Mouse (Mus musculus): ENCODE data around the gene Ptpn11.
"Not testable (repeated sequence)": the region's sequence is repeated elsewhere in the genome, so short reads cannot be mapped to it uniquely, and the experiment has no call there.

The Ptpn11 gene

DNA sequence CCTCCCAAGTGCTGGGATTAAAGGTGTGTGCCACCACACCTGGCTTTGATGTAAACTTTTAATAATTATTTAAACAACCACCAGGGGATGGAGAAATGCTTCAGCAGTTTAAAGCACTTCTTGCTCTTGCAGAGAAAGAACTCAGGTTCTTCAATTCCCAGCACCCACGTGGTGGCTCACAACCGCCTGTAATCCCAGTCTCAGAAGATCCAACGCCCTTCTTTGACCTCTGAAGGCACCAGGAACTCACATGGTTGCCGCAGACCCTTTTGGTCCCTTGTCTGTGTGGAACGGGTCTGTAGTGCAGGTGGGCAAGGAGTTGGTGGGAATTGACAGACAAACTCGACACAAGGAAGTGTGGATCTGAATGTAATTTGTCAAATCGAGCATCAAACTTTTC, 23.5 kb upstream of the Ptpn11 start:
- DNase-seq (ENCODE audit: low read depth, low spot score): no peak

DNA sequence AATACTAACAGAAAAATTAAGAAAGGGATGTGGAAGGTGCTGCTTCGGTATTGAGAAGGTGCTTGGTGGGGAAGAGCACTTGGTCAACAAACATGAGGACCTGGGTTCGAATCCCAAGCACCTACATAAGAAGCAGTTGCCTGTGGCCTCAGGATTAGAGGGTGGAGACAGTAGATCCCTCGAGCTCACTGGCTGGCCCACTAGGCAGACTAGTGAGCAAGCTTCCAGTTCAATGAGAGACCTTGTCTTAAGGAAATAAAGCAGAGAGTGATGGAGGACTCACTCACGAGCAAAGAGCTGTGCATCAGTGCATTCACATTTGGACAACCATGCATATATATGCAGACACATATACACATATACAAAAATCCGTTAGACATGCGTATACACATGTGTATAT, 20.9 kb upstream of the Ptpn11 start:
- no peak for DNase-seq (ENCODE audit: low read depth, low spot score)

DNA sequence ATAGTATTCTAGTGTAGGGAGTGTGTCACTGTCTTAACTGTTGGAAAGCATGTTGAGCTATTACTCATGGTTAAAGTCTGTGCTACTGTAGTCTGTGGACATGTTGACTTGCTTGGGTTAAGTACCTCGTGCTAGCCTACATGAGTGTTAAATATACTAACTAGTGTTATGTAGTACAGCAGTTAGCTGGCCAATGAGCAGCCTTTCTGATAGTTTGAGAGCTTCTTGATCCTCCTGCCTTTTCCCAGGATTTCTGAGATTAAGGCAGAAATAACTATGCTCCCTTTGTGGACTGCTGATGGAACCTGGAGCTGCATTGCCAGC, 19.4 kb upstream of the Ptpn11 start:
- DNase-seq (ENCODE audit: low read depth, low spot score): no peak

DNA sequence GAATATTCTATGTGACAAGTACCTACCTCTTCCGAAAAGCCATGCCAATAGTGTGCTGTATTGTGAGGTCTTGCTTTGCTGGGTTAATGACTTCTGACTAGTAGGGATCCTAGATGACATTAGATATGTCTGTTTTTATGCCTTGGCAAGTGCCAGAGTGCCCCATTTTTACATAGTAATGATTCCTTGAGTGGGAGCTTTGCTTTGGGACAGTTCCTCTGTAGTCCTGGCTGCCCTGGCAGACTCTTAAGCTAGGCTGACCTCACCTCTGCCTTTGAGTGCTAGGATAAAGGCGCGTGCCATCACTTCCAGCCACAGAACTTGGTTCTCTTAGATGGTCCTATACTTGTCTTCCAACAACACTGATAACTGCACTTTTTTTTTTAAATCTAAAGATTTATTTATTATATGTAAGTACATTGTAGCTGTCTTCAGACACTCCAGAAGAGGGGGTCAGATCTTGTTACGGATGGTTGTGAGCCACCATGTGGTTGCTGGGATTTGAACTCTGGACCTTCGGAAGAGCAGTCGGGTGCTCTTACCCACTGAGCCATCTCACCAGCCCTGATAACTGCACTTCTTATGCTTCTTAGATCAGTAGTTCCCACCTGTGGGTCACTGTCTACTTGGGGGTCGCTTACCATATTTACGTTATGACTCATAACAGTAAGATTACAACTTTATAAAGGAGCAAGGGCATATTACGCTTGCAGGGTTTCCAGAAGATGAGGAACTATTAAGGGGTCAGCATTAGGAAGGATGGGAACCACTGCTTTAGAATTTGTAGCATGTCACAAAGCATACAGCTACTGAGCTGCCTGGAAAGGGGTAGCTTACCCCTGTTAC, 18.8 kb upstream of the Ptpn11 start:
- DNase-seq (ENCODE audit: low read depth, low spot score): no peak

DNA sequence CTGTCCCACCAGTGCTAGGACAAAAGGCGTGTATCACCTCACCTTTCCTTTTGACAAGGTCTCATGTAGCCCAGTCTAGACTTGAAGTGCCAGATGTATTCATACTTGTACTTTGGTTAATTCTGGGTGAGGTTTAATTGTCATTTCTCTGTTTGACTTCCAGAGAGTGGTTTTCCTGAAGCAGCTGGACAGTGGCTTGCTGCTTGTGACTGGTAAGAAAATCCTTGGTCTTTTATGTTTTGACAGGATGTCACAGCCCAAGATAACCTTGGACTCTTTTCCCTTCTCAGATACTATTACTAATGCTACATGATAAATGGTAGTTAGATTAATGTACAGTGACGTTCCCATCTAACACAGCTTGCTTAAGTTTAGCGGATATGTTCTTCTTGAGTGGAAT, 15.8 kb upstream of the Ptpn11 start:
- DNase-seq (ENCODE audit: low read depth, low spot score): no peak

DNA sequence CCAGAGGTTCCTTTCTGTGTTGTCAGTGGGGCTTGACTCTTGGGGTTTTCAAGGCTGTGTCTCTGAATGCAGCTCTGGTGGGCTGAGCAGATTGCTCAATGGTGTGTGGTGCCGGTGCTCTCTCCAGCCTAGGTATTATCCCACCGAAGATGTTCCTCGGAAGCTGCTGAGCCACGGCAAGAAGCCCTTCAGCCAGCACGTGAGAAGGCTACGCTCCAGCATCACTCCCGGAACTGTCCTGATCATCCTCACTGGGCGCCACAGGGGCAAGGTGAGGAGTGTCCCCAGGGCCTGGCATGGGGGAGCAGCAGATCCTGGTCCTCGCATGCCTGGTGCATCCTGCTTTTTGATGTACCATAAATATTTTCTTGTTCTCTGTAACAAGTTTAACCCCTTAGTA, 15.3 kb upstream of the Ptpn11 start:
- DNase-seq (ENCODE audit: low read depth, low spot score): no peak

DNA sequence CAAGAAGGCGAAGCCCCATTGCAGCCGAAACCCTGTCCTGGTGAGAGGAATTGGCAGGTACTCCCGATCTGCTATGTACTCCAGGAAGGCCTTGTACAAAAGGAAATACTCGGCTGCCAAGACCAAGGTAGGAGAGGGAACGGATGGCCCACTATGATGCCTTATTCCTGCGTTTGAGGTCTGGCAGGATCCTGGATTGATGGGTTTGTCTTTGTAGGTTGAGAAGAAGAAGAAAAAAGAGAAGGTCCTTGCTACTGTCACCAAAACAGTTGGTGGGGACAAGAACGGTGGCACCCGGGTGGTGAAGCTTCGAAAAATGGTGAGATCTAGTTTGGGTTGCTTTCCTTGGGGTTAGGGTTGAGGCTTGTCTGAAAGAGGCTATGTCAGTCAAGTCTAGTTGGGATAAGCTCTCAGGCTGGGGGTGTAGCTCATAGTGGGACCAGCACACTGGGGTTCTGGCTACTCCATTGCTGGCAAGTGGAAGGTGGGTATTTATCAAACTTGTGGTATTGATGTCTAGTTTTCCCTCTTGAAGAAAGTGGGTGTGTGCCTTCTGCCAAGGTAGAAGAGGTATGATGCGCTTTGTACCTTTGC, 14.4 kb upstream of the Ptpn11 start:
- not testable (repeated sequence) for DNase-seq (ENCODE audit: low read depth, low spot score)

DNA sequence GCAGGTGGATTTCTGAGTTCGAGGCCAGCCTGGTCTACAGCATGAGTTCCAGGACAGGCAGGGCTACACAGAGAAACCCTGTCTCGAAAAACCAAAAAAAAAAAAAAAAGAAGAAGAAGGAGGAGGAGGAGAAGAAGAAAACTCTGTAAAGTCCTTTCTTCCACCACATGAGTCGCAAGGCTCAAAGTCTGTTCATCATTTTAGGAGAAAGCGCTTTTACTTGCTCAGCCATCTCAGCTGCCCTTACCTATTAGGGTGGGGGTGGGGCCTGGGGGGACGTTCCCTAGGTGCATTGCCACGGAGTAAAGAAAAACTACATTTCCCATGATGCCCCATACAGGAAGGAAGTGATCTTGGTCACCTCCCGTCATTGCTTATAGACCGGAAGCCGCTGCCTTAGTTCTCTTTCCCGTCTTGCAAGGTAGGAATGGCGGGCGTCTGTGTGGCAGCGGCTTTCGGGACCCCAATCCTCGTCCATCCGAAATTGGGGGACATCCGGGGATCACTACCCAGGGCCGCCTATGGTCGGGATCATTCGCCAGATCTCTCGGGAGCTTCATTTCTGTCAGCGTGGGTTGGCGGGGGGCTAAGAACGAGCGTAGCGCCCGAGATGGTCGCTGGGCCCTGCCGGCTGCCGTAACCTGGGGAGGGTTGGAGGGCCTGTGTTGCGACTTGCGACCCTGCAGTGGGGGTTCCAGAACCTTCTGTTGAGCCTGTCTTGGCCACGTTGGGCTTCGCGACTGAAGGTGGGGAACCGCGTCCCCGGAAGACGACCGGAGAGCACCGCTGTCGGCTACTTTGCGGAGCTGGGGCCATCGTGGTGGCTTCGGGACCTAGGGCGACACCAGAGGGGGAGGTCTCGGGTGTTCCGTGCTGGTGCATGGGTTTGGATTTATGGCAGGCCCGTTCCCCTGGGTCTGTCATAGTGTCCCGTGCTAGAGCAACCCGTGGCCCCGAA, 13.2 kb upstream of the Ptpn11 start, which contains the start of gene Rpl6:
Gene Rpl6, plus strand, starts transcription at position 350 of the 958 bp plus-strand sequence.
- no peak for DNase-seq (ENCODE audit: low read depth, low spot score)

DNA sequence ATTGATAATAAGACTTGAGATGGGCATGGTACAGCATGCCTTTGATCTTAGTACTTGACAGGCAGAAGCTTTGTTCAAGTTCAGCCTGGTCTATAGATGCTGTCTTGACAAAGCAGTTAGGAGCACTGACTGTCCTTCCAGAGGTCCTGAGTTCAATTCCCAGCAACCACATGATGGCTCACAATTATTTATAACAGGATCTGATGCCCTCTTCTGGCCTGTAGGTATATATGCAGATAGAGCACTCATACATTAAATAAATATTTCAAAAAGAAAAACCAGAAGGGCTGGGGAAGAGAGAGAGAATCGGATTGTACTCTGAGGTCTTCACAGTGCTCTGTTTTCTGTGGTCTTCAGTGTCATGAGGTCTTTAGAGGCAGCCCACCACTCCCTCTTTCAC, 11.3 kb upstream of the Ptpn11 start:
- DNase-seq (ENCODE audit: low read depth, low spot score): no peak

DNA sequence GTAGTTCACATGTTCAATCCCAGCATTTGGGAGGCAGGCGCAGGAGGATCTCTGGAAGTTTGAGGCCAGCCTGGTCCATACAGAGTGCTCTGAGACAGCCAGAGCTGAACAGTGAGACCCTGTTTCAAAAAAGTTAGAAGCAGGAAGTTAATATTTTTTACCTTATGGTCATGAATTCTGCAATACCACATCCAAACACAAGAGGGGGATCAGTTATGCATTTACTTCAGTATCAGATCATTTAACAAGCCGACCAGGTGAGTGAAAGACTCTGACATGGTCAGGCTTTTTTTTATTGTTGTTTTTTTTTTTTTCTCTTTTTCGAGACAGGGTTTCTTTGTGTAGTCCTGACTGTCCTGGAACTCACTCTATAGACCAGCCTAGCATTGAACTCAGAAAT, 10.5 kb upstream of the Ptpn11 start:
- no peak for DNase-seq (ENCODE audit: low read depth, low spot score)

DNA sequence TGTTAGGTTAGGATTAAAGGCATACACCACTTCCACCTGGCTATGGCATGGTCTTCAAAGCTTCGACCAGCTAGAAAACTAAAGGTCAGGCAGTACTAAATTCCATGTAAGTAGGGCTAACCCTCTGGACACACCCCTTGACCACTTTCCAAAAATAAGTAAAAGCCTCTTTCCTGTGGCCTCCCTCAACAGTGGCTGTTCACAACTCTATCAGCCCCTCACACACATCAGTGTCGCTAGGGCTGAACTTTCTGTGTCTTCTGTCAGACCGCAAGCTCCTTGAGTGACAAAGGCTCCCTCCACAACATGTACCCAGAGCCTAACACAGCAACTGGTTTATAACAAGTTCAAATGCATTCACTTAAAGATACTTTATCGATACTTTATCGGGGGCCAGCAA, 7.2 kb upstream of the Ptpn11 start:
- no peak for DNase-seq (ENCODE audit: low read depth, low spot score)

DNA sequence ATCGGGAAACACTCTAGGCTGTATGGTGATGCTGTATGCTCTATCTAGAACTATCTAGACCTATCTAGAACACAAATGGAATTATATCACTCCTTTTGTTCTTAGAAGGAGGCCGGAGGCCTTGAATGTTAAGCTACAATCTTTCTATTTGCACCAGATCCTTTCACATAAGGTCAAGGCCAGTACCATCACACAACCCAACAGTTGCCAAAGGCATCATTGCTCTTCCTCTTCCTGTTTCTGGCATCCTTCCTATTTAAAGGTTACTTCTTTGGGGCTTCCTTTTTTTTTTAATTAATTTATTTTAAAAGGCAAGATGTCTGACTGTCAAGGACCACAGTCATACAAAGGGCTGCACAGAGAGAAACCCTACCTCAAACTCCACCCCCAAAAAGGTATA, 6.1 kb upstream of the Ptpn11 start:
- no peak for DNase-seq (ENCODE audit: low read depth, low spot score)

DNA sequence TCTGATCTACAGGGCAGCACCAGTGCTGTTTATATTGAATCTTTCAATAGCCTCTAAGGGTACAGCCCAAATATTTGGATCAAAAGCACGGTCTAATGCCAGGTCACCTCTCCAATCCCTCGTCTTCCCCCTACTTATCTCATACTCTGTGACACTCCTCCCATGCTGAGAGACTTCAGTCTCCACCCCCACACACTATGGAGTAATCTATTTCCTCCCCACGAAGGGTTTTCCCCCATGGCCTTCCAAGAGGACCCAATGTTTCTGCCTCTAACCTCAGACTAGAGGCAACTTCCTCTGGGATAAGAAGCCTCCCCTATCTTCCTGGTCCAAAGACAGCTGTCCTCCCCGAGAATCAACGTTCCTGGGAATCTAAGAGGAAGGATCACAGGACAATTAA, 5.6 kb upstream of the Ptpn11 start:
- no peak for DNase-seq (ENCODE audit: low read depth, low spot score)

DNA sequence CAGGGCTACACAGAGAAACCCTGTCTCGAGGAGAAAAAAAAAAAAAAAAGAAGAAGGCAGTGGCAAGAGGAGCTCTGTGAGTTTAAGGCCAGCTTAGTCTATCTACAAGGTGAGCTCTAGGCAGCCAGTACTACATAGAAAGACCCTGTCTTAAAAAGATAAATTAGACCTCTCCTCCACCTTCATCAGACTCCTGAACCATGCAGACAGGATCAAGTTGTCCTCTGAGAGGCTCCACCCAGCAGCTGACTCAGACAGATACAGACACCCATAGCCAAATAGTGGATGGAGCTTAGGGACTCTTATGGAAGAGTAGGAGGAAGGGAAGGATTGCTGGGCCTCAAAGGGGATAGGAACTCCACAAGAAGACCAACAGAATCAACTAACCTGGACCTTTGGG, 3.0 kb upstream of the Ptpn11 start:
- DNase-seq (ENCODE audit: low read depth, low spot score): no peak

DNA sequence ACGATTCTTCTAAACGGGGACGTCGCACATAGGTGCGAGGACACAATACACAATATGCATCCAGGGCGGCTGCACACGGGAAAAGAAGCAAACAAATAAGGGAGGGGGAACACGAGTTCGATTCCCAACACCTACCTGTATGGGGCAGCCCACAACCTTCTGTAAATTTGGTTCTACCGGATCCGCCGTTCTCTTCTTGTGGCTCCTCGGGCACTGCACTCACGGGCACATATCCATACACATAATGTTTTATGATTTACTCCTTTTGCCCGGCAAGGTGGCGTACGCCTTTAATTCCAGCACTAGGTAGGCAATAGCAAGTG, 348 bp upstream of the Ptpn11 start:
- DNase-seq (ENCODE audit: low read depth, low spot score): no peak

DNA sequence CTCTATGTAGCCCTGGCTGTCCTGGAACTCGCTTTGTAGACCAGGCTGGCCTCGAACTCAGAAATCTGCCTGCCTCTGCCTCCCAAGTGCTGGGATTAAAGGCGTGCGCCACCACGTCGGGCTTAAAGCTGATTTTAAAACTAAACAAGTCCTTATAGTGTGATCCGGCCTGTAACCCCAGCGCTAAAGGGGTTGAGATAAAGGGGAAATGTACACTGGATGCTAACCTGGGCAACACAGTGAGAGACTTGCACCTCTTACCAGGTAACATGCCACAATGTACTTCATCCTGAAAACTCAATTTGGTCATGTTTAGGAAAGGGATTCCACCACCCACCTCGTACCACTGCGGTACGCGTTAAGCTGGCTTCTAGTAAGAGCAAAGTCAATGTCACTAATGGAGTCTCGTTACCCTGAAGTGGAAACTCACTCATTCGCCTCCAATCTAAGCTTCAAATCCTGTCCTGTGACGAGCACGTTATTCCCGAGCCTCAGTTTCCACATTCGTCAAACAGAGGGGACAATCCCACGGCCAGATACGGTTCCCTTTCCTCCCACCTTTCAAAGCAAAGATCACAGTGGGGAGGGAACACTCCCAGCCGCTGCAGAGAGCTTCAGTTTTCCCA, 874 bp downstream of the Ptpn11 start:
- DNase-seq (ENCODE audit: low read depth, low spot score): no peak

DNA sequence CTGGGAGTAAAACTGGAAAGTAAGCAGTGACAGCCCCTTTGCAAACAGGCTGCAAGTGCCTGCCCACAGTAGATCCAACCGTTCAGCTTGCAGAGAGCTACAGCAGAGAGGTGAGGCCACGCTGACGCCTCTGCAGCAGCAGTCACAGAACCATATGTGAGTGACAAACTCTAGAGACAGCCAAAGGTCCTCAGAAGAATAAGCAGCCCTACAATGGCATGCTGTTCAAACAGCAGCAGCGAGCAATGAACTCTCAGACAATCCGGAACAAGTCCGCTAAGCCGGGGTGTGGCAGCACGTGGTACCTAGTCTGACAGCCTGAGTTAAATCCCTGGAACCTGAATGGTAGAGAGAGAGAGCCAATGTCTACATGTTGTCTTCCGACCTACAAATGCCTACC, 2.0 kb downstream of the Ptpn11 start:
- no peak for DNase-seq (ENCODE audit: low read depth, low spot score)

DNA sequence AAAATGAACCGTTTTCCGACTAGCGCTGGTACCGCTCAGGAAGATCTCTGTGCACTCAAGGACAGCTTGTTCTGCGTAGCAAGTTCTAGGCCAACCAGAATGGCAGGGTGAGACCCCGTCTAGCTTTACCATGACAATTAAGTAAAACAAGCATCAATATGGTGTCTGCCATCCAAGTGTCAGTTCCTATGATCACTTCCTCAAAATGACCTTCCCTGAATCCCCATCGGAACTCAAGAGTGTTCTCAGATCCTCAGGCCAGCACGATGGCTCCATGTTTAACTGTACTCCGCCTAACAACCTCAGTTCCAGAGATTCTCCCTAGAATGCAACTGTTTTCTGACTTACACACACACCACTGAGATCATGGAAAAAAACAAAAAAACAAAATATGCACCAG, 2.9 kb downstream of the Ptpn11 start:
- DNase-seq (ENCODE audit: low read depth, low spot score): no peak

DNA sequence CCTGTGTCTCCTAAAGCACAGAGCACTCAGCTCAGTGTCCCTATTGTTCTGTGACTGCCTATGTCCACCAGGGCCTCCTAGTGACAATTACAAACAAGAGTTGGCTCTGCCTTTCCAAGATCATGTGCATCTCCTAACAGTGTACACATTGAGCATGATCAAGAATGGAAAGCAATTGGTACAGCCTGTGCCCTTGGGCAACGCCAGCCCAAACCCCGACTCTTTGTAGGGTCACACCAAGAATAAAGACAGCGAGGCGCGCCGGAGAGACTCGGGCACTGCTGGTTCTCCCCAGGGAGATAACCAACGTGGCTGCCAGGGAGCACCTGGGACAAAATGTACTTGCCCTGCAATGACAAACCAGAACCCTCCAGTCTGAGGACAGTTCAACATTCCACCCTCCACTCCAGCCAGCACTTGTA, 3.6 kb downstream of the Ptpn11 start:
- no peak for DNase-seq (ENCODE audit: low read depth, low spot score)

DNA sequence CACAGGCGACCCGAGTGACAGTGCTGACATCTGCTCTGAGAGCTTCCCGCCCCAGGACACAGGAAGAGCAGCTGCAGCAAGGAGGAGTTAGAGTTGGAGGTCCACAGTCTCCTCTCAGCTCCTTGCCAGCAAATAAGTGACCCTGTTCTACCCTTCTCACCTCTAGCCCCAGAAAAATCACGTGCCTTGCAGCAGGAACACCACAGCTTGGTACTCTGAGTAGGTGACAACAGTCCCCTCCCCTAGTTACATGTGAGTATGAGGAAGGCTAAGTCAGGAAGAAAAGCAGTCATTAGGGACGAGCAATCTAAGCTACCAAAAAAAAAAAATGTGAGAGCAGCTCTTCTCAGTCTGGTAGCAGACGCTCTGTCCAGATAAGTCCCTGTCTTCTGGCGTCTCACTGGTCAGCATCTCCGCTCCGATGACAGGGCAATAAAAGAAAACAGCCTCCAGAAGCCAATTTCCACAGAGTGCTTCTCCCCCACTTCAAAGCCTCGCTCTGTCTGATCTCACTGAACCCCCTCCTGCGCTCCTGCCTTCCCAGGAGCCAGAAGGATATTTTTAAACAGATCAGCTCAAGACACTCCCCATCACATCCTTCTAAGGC, 6.1 kb downstream of the Ptpn11 start:
- no peak for DNase-seq (ENCODE audit: low read depth, low spot score)

DNA sequence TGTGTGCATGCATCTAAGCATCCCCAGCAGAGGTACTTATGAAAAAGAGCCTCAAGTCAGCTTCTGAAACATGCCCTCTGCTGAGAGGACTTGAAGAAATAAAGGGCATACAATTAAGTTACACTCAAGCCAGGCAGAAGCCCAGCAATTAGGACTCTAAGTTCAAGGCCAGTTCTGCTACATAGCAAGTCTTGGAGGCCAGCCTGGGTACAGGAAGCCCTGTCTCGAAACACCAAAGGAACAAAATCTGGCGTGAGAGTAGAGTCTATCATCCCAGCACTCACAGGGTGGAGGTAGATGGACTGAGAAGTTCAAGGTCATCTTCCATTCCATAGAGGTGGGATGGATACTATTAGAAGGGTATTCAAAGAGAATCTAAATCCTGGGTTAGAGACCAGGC, 6.8 kb downstream of the Ptpn11 start:
- no peak for DNase-seq (ENCODE audit: low read depth, low spot score)

DNA sequence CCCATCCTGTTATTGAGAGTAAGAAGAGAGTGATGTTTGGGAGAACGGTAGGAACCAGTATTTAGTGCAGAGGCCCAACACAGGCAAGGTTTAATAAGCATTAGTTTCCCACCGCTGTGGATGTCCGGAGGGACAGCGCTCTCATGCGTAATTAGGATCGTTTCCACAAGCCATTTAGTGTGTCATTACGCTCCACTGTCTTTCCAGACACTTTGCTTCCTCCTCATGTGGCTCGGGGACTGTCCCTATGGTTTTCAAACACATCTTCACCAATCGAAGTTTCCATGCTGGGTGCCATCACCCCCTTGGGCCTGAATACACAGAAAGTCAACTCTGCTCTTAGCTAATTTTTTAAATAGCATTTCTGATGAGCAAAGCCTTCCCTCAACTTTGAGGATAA, 7.9 kb downstream of the Ptpn11 start:
- DNase-seq (ENCODE audit: low read depth, low spot score): no peak

Measured in WW6 (cell line).